In genomic region chr4:75292315-75292714, GRCm38 (mm10) we compare ENCODE assay signal across 25 mouse cellular contexts.
"Had no signal": no experiment of that assay in that cellular context is flagged by ENCODE, and none has a peak within 500 bp of the region (broad histone marks: within the 10 kb centered on the region; RNA-seq: fewer than 3 reads in every experiment).

No protein-coding gene starts in this region.

- H3K9ac ChIP-seq: limb, embryonic 13.5 days; liver, embryonic 12.5 days; liver, embryonic 15.5 days; lung, embryonic 15.5 days; neural tube, embryonic 12.5 days; neural tube, embryonic 15.5 days had no signal

- H3K4me3 ChIP-seq: left cerebral cortex, adult 2 months; limb, embryonic 10.5 days; limb, embryonic 13.5 days; liver, embryonic 12.5 days; liver, embryonic 15.5 days; lung, embryonic 15.5 days; megakaryocyte, embryonic 14.5 days; neural tube, embryonic 12.5 days; neural tube, embryonic 15.5 days had no signal

- DNase-seq: kidney, adult 18-20 months; kidney, adult 9 months; kidney, postnatal 14 days; kidney, postnatal 4 days; layer of hippocampus, adult 9-11 months; layer of hippocampus, postnatal 36 days; liver; lung, adult 18-20 months; lung, postnatal 10 days; lung, postnatal 36 days; right cerebral cortex, postnatal 4 days; thymus, postnatal 25 days had no signal

- H3K9me3 ChIP-seq: limb, embryonic 10.5 days; limb, embryonic 13.5 days; liver, embryonic 12.5 days; liver, embryonic 15.5 days; lung, embryonic 15.5 days; megakaryocyte, embryonic 14.5 days; neural tube, embryonic 12.5 days; neural tube, embryonic 15.5 days had no signal

- H3K27me3 ChIP-seq: limb, embryonic 13.5 days; liver, embryonic 12.5 days; liver, embryonic 15.5 days; lung, embryonic 15.5 days; megakaryocyte, embryonic 14.5 days; neural tube, embryonic 12.5 days; neural tube, embryonic 15.5 days had no signal

- H3K4me1 ChIP-seq: limb, embryonic 10.5 days; limb, embryonic 13.5 days; liver, embryonic 12.5 days; liver, embryonic 15.5 days; lung, embryonic 15.5 days; neural tube, embryonic 12.5 days; neural tube, embryonic 15.5 days had no signal

- H3K27ac ChIP-seq: hindbrain, postnatal 0 days; left cerebral cortex, adult 2 months; limb, embryonic 10.5 days; limb, embryonic 13.5 days; liver, embryonic 12.5 days; liver, embryonic 15.5 days; lung, embryonic 15.5 days; neural tube, embryonic 12.5 days; neural tube, embryonic 15.5 days; stomach, postnatal 0 days had no signal

- H3K4me2 ChIP-seq: limb, embryonic 13.5 days; liver, embryonic 12.5 days; liver, embryonic 15.5 days; lung, embryonic 15.5 days; neural tube, embryonic 12.5 days; neural tube, embryonic 15.5 days had no signal

- ATAC-seq: hindbrain, postnatal 0 days; inflammation-experienced regulatory T-cells, adult 6 months; intestine, embryonic 16.5 days; liver, embryonic 12.5 days had no signal

- H3K36me3 ChIP-seq: limb, embryonic 10.5 days; limb, embryonic 13.5 days; liver, embryonic 12.5 days; liver, embryonic 15.5 days; lung, embryonic 15.5 days; neural tube, embryonic 12.5 days; neural tube, embryonic 15.5 days had no signal
